Mouse (Mus musculus) embryonic fibroblast, embryonic 13.5 days (primary cell): ENCODE data around the gene Slc7a1. TPM values are rescaled to one million over a fixed set of nuclear protein-coding genes. Genes with fewer than 3 reads are reported as not detected.
A peak's percentile ranks its signal among the peaks of the same experiment; 100 is the strongest.
"Not testable (repeated sequence)": the region's sequence is repeated elsewhere in the genome, so short reads cannot be mapped to it uniquely, and the experiment has no call there.

ENCODE experiments used
- H3K27ac ChIP-seq: 2 replicates; pipeline ENCODE4 v1.5.1; 2012; ENCODE audit warnings: low read length, control low read depth, inconsistent platforms; ENCODE audit not compliant: insufficient read depth
- H3K4me1 ChIP-seq: 2 replicates; pipeline ENCODE4 v1.6.1; 2011; ENCODE audit warnings: low read length; ENCODE audit not compliant: control insufficient read depth, insufficient read depth
- H3K4me3 ChIP-seq: 2 replicates; pipeline ENCODE4 v1.5.1; 2011; ENCODE audit warnings: mild to moderate bottlenecking, control low read depth, low read length; ENCODE audit not compliant: insufficient read depth
- CTCF ChIP-seq: IDR thresholded peaks from 2 replicates; pipeline ENCODE4 v1.5.1; 2011; ENCODE audit warnings: mild to moderate bottlenecking, control low read depth, low read length, moderate library complexity, borderline replicate concordance; ENCODE audit not compliant: insufficient read depth
- POLR2A ChIP-seq: IDR thresholded peaks from 2 replicates; pipeline ENCODE4 v1.6.1; 2011; ENCODE audit warnings: low read depth, mild to moderate bottlenecking, control low read depth, low read length, moderate library complexity
- polyA plus RNA-seq: library from polyadenylated mRNA; stranded (reverse); fragments of >200 nt; gene quantifications from 2 replicates; pipeline ENCODE4 v1.2.4, GENCODE M21; 2011; ENCODE audit warnings: low read depth; ENCODE audit not compliant: missing spikeins, insufficient read length

Slc7a1 gene
- polyA plus RNA-seq, 1 experiment = 61.1 TPM

DNA sequence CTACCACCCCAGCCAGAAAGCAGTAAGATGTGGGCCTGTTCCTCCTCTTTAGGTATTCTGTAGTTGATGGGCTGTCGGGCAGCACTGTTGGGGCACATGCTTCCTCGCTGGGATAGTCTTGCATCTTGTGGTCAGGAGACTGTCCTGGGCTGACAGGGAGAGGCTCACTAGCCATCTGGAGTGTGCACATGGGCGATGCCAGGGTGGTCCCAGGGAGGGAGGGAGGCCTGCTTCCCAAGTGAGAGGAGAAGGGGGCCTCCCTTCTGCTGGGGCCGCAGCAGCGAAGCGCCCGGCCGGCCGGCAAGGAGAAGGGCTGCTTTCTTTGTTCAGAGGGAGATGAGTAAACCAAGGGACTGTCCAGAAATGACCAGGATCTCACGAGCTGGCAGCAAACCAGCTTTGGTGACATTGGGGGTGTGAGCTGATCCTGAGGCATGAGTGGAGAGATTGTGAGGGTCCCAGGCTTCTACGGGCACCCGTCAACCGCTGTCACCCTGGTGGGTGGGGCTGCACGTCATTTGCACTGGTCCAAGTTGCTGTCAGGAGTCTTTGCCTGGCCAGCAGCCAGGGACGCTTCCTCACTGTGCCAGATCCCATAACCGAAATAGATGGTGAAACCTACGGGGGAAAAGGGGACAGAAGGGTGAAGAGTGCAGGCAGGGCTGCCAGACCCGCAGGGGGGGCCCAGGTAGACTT lies 67.6 kb downstream of the Slc7a1 start:
- no peak for TF ChIP-seq CTCF
- no peak for TF ChIP-seq POLR2A
- Histone ChIP-seq H3K4me1 (no peaks in the 10 kb centered on the region), H3K27ac (no peak overlapping the region), H3K4me3 (no peak overlapping the region)

GRCm38 (mm10) chr5:148331229-148331776 lies 68.4 kb downstream of the Slc7a1 start:
- no peak for TF ChIP-seq POLR2A
- Histone ChIP-seq H3K4me1 (no peaks in the 10 kb centered on the region), H3K4me3 (no peak overlapping the region), H3K27ac (no peak overlapping the region)

GRCm38 (mm10) chr5:148328982-148329381 lies 70.7 kb downstream of the Slc7a1 start:
- TF ChIP-seq POLR2A (no peak), CTCF (no peak)
- Histone ChIP-seq H3K27ac (no peak overlapping the region), H3K4me1 (no peaks in the 10 kb centered on the region), H3K4me3 (no peak overlapping the region)

DNA sequence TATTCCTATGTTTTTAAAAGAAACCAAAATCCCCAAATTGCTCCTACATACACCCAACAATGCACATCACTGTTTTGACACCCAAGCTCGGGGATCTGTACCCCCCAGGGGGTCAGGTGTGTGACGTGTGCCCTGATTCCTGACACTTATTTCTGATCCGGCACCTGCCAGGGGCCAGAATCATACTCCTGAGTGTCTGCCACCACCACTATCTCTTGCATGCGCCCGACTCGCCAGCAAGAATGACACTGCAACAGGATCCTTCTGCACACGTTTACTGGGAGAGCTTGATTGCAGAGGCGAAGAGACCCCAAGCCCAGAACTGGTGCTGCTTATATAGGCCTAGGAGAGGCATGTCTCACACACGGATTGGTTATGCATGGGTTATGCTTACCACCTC lies 73.4 kb downstream of the Slc7a1 start:
- not testable (repeated sequence) for H3K4me3 ChIP-seq, H3K4me1 ChIP-seq, H3K27ac ChIP-seq

DNA sequence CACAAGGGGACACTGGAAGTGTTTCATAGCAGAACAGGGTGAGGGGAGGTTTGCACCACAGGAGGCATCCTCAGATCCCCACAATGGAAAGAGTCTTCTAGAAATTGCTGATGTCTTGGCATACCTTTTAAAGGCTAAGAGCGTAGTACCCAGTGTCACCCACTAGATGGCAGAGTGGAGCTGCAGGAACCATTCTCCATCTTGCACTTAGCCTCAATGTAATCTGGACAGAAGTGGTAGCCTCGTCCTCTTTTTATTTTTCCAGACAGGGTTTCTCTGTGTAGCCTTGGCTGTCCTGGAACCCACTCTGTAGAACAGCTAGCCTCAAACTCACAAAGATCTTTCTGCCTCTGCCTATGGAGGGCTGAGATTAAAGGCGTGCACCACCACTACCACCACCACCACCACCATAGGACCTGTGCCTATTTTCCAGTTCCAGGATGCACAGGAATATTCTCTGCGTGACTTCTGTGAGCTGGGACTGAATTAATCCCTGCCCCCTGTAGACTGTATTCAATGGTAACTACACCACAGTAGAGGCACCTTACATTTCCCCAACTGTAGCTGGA lies 74.3 kb downstream of the Slc7a1 start:
- no peak overlapping the region for H3K4me3 ChIP-seq
- H3K27ac ChIP-seq = no peak overlapping the region
- TF ChIP-seq POLR2A (no peak), CTCF (peak; percentile 84)
- H3K4me1 ChIP-seq = no peaks in the 10 kb centered on the region

DNA sequence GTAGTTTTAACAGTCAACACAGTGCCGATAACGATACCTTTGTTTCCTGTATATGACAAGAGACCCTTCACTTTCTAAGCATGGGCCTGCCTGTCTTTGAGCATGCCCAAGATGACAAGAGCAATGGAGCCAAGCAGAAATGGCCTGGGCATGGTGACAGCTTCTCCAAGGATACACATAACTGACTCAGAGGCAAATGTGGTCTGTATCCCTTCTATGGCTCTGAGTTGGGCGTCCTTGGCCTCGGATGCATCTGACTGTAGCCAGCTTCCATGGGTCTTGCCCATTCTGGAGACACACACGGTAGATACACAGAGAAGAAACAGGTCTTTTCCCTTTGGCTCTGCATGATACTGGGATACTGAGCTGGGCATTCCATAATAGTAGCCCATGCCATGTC lies 84.8 kb downstream of the Slc7a1 start:
- no peak overlapping the region for H3K27ac ChIP-seq
- H3K4me3 ChIP-seq = no peak overlapping the region
- H3K4me1 ChIP-seq = no peaks in the 10 kb centered on the region
- TF ChIP-seq POLR2A = no peak
- no peak for TF ChIP-seq CTCF

DNA sequence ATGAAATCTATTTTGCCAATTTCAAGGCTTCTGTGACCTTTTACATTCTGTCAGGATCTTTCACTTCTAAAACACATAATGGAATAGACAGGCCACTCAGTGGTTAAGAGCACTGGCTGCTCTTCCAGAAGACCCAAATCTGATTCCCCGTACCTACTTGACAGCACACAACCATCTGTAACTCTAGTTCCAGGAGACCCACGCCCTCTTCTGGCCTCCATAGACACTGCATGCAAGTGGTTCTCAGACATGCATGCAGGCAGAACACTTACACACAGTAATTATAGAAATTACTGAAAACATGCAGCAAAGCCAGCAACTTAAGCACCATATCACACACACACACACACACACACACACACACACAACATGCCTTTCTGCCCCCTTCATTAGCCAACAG lies 87.3 kb downstream of the Slc7a1 start:
- Histone ChIP-seq H3K4me1 (no peaks in the 10 kb centered on the region), H3K4me3 (no peak overlapping the region)
- TF ChIP-seq POLR2A = no peak
- TF ChIP-seq CTCF = no peak

DNA sequence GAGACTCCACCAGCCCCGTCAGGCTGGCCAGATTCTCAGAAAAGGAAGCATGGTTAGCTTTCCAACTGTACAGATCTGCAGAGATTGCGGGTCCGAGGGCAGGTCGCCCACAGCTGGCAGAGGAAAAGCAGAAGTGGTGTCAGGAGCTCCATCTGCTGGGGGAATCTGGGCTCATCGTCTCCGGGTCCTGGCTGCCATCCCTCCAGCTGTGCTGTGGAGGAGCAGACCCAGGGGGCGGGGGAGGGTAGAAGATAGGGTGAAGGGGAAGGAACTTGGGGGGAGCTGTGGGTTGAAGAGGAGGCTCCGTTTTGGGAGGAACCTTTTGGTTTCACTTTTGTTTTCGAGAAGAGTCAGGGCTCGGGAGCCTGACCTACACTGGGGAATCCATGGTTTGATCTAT lies 88.9 kb downstream of the Slc7a1 start:
- no peak overlapping the region for H3K27ac ChIP-seq
- no peaks in the 10 kb centered on the region for H3K4me1 ChIP-seq
- TF ChIP-seq CTCF (no peak), POLR2A (no peak)
- H3K4me3 ChIP-seq = no peak overlapping the region

More for the DNA sequence above, 87.3 kb downstream of the Slc7a1 start:
- H3K27ac ChIP-seq = no peak overlapping the region

- H3K4me1 ChIP-seq = no peaks in the 10 kb centered on the region
- no peak overlapping the region for H3K27ac ChIP-seq
- H3K4me3 ChIP-seq = no peak overlapping the region
- TF ChIP-seq POLR2A (no peak), CTCF (no peak)
Measured at GRCm38 (mm10) chr5:148304112-148304511, 95.6 kb downstream of the Slc7a1 start.

DNA sequence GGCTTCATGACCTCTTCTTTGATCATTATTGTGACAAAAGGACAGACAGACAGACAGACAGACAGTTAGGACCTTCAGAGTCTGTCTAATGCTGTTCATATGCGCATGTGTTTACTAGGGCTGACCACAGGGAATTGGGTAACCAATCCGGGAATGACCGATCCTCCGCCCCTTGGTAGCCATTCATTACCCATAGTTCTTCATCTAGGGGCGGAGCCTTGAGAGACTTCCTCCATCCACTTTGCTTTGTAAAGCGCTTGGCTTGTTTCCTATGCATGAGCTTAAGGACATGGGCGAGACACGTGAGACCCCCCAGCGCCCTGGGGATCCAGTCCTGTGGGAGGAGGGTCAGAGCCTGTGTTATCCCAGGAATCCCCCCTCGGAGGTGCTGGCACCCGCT lies 96.7 kb downstream of the Slc7a1 start:
- TF ChIP-seq POLR2A (no peak), CTCF (no peak)
- Histone ChIP-seq H3K4me3 (no peak overlapping the region), H3K4me1 (no peaks in the 10 kb centered on the region)

More for the DNA sequence above, 96.7 kb downstream of the Slc7a1 start:
- H3K27ac ChIP-seq = no peak overlapping the region
